Mouse (Mus musculus): ENCODE results near the gene Slc30a7.

GRCm38 (mm10) chr3:116014901-116015300, 7.7 kb upstream of the Slc30a7 start:
- TF ChIP-seq CTCF (IDR thresholded peaks at IDR 0.05; ENCODE audit: extremely low read depth, insufficient read depth, low read length): no peak
- no peak for TF ChIP-seq POLR2A (IDR thresholded peaks at IDR 0.05; ENCODE audit: extremely low read depth, insufficient read depth, low read length)

Data from cortical plate, adult 2 months (tissue).